Mouse (Mus musculus) layer of hippocampus, postnatal 14 days (tissue): ENCODE data around the gene Hdac7. TPM values are rescaled to one million over a fixed set of nuclear protein-coding genes. Genes with fewer than 3 reads are reported as not detected.
"Not testable (repeated sequence)": the region's sequence is repeated elsewhere in the genome, so short reads cannot be mapped to it uniquely, and the experiment has no call there.

Experiments
- DNase-seq, 2 experiments: peaks; one replicate each; pipeline ENCODE4 v3.0.0; 2021 to 2022; ENCODE audit warnings: low spot score in 2 of 2, mixed read lengths in 1 of 2
- long read RNA-seq, 2 experiments: library from polyadenylated mRNA; stranded (forward); transcript quantifications; one replicate each; pipeline ENCODE4 v2.0.0; 2021
- total RNA-seq, 2 experiments: library from RNA; stranded (reverse); gene quantifications; 2 replicates each; pipeline ENCODE4 v1.2.3; 2021

Hdac7 gene
- total RNA-seq: 10 to 100 TPM; 24.9 to 25.0 TPM
- long read RNA-seq, experiment 1, partial matches to known transcripts: 4 of 21 reads
- long read RNA-seq, experiment 1, other reads (novel, unspliced or antisense): 17 of 21 reads
- long read RNA-seq, experiment 2, partial matches to known transcripts: 2 of 28 reads
- long read RNA-seq, experiment 2, other reads (novel, unspliced or antisense): 26 of 28 reads

GRCm38 (mm10) chr15:97844037-97845034, at the start of gene Hdac7:
TSS of gene Hdac7 (minus strand) at chr15:97844502.
- DNase-seq: no peak

GRCm38 (mm10) chr15:97892506-97892905, 48.2 kb upstream of the Hdac7 start:
- DNase-seq: no peak

- DNase-seq: no peak
These were observed 46.1 kb upstream of the Hdac7 start for GRCm38 (mm10) chr15:97890450-97890849.

GRCm38 (mm10) chr15:97890017-97890416, 45.7 kb upstream of the Hdac7 start:
- DNase-seq: no peak

- DNase-seq: no peak
These were observed 43.3 kb upstream of the Hdac7 start for GRCm38 (mm10) chr15:97887541-97888016.

GRCm38 (mm10) chr15:97881423-97881822, 37.1 kb upstream of the Hdac7 start:
- DNase-seq: no peak

GRCm38 (mm10) chr15:97880441-97880840, 36.1 kb upstream of the Hdac7 start:
- DNase-seq: no peak

- DNase-seq: no peak
These were observed 34.5 kb upstream of the Hdac7 start for GRCm38 (mm10) chr15:97878696-97879328.

GRCm38 (mm10) chr15:97875784-97876183, 31.5 kb upstream of the Hdac7 start:
- DNase-seq: no peak

- DNase-seq: no peak
These were observed 29.4 kb upstream of the Hdac7 start for GRCm38 (mm10) chr15:97873717-97874116.

- DNase-seq: peak in 1 of 2 experiments; percentile 65
These were observed 27.9 kb upstream of the Hdac7 start for GRCm38 (mm10) chr15:97872161-97872560.

- no peak for DNase-seq
These were observed 27.0 kb upstream of the Hdac7 start for GRCm38 (mm10) chr15:97871055-97872030.

GRCm38 (mm10) chr15:97870116-97870515, 25.8 kb upstream of the Hdac7 start:
- DNase-seq: not testable (repeated sequence)

GRCm38 (mm10) chr15:97868985-97869384, 24.7 kb upstream of the Hdac7 start:
- no peak for DNase-seq

- DNase-seq: no peak
These were observed 21.7 kb upstream of the Hdac7 start for GRCm38 (mm10) chr15:97865988-97866387.

GRCm38 (mm10) chr15:97865175-97865574, 20.9 kb upstream of the Hdac7 start:
- DNase-seq: no peak

GRCm38 (mm10) chr15:97864361-97865045, 20.2 kb upstream of the Hdac7 start:
- DNase-seq: no peak

GRCm38 (mm10) chr15:97863494-97863881, 19.2 kb upstream of the Hdac7 start:
- DNase-seq: peak in 1 of 2 experiments; percentile 67

- DNase-seq: no peak
These were observed 18.7 kb upstream of the Hdac7 start for GRCm38 (mm10) chr15:97862881-97863493.
